Mouse (Mus musculus): ENCODE results near the gene Rnaseh2b.

Rnaseh2b gene

DNA sequence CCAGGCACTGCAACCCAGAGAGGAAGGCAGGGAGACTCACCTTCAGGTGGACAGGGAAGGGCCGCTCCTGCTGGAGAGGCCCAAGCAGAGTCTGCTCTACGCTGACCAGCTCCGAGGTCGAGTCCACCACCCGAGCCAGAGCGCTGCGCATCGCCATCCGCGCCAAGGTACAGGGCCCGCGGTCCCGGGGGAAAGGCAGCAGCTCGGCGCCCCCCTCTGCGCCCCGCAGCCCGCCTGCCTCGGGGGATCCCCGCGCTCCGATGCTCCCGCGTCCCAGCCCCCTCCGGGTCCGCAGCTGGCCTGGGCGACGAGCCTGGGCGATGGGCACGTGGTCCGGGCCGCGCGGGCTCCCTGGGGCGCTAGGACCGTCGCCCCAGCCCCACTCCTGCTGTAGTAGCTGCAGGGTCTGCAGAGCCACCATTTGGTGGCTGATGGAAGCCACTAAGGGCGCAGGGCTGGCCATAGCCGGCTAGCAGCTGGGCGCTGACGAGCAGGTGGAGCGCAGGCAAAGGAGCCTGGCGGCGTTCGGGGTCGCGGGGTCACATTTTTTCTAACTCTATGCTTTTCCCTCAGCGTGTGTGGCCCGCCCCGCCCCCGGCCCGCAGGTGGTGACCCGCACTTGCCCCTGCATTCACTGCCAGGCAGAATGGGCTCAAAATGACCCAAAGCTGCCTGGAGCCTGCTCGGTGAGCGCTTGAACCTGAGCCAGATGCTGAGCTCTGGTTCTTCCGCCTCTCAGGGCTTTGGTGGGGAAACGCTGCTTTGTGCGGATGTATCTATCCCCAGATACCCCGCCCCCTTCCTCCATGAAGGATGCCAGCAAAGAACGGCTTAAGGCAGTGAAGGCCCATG is at the start of gene Rnaseh2b, which contains the start of gene Dleu7:
TSS of gene Rnaseh2b (plus strand) at position 102 of the 852 bp plus-strand sequence.
TSS of gene Dleu7 (minus strand) at position 560 of the 852 bp plus-strand sequence.
- no peak for DNase-seq (ENCODE audit: low spot score in 2 of 2)

- DNase-seq (ENCODE audit: low spot score in 2 of 2): no peak
These were observed 48.9 kb upstream of the Rnaseh2b start for GRCm38 (mm10) chr14:62243530-62243929.

- DNase-seq (ENCODE audit: low spot score in 2 of 2): no peak
These were observed 46.8 kb upstream of the Rnaseh2b start for GRCm38 (mm10) chr14:62245557-62245956.

GRCm38 (mm10) chr14:62248345-62248744 is 44.0 kb upstream of the Rnaseh2b start:
- DNase-seq (ENCODE audit: low spot score in 2 of 2): no peak

- no peak for DNase-seq (ENCODE audit: low spot score in 2 of 2)
These were observed 43.6 kb upstream of the Rnaseh2b start for GRCm38 (mm10) chr14:62248796-62249195.

- DNase-seq (ENCODE audit: low spot score in 2 of 2): no peak
These were observed 43.1 kb upstream of the Rnaseh2b start for GRCm38 (mm10) chr14:62249251-62249650.

GRCm38 (mm10) chr14:62250046-62250445 is 42.3 kb upstream of the Rnaseh2b start:
- DNase-seq (ENCODE audit: low spot score in 2 of 2): no peak

GRCm38 (mm10) chr14:62251999-62252398 is 40.4 kb upstream of the Rnaseh2b start:
- DNase-seq (ENCODE audit: low spot score in 2 of 2): peak; percentile 31 to 50

- no peak for DNase-seq (ENCODE audit: low spot score in 2 of 2)
These were observed 38.0 kb upstream of the Rnaseh2b start for GRCm38 (mm10) chr14:62254371-62254770.

GRCm38 (mm10) chr14:62256066-62256465 is 36.3 kb upstream of the Rnaseh2b start:
- no peak for DNase-seq (ENCODE audit: low spot score in 2 of 2)

DNA sequence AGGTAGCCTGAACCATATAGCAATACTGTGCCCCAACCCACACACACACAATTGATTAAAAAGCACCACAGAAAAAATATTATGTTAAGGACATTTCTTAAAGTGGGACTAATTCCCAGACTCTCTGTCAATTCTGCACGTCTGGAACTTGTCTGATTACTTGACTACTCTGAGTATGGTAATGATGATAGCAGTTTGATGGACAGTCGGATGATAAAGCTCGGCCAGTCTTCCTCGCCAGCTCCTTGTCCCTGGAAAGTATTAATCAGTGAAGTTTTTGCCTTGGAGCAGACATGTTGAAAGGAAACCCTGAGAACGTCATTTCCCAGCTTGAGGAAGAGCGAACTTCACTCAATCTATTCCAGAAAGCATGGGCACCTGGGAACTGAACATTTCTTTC is 34.3 kb upstream of the Rnaseh2b start:
- no peak for DNase-seq (ENCODE audit: low spot score in 2 of 2)

DNA sequence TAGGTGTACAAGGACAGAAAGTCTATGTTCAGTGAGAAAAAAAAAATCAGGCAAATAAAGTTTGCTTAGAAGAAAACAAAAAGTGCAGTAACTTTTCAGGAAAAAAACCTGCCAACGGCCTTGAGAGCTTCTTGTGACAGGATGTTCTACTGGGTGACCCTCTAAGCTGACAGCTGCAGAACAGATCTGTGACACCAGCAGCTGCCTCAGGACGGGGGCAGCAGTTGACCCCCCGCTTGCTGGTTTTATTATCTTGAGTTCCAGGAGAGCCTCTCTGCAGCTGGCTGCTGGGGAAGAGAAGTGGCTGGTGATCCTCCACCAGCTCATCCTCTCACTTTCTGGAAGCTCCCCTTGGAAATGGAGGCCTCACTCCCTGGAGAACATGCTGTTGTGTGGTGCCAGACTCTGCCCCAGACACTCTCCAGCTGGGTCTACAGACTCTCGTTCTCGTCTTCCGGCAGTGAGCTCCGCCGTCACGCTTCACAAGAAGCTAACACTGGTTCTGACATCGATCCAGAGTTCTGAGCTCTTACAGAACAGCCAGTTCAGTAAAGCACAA is 33.3 kb upstream of the Rnaseh2b start:
- DNase-seq (ENCODE audit: low spot score in 2 of 2): no peak

- no peak for DNase-seq (ENCODE audit: low spot score in 2 of 2)
These were observed 21.5 kb upstream of the Rnaseh2b start for GRCm38 (mm10) chr14:62270698-62271396.

DNA sequence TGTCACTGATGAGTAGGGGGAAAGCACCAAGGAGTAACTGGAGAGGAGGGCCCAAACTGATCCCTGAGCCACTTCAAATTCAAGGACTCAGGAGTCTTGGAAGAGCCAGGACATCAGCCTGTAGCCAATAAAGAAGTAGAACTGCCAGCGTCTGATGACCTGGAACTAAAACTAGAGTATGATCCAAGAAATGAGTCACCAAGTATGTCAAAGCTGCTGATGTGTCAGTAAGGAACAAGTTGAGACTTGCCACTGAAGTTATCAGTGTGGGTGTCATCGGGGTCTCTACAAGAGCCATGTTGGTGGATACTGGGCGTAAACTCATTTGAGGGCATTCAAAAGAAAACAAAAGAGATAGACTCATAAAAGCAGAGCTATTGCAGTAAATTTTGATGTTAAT is 18.8 kb upstream of the Rnaseh2b start:
- DNase-seq (ENCODE audit: low spot score in 2 of 2): no peak

DNA sequence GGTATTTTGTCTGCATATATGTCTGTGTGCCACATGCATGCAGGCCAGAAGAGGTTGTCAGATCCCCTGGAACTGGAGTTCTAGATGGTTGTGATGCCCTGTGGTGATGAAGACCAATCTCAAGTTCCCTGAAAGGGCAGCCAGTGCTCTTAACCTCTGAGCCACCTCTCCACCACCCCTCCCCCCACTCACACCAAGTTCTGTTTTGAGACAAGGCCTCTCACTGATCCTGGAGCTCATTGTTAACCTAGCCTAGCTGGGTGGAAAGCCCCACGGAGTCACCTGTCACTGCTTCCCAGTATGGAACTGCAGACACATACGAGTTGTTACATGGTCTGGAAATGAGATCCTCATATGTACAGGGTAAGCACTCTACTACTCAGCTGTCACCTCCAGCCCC is 9.4 kb upstream of the Rnaseh2b start:
- no peak for DNase-seq (ENCODE audit: low spot score in 2 of 2)

- no peak for DNase-seq (ENCODE audit: low spot score in 2 of 2)
These were observed 3.7 kb upstream of the Rnaseh2b start for GRCm38 (mm10) chr14:62288731-62289130.

DNA sequence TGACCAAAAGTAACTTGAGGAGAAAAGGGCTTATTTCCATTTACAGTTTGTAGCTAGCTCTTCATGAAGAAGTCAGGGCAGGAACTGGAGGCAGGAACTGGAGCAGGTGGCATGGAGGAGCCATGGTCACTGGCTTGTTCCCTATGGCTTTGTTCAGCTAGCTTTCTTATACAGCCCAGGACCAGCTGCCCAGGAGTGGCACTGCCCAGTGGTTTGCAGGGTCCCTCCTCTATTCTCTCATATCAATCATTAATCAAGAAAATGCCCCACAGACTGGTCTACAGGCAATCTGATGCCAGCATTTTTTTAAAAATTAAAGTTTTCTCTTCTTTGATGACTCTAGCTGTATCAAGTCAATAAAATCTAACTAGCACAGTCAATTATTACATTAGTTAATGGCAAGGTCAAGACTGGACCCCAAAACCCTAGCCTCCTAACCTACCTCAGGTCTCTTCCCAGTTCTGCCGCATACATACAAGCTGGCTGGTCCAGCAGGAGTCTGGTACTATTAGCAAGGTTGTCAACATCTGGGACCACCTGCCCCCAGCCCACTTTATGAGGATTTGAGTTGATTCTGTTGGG is 892 bp upstream of the Rnaseh2b start:
- no peak for DNase-seq (ENCODE audit: low spot score in 2 of 2)

DNA sequence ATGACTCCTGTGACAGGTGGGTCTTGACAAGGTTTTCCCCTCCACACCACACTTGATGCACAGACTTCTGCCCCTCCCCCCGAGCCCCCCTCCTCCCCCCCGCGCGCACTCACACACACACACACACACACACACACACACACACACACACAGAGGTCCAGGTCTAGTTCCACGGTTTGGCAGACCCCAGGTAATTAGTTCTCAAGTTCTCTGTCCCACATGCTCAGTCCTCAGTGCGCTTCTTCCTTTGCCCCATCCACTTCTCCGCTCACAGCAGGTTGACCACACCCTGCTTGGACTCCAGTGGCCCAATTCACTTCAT is 262 bp upstream of the Rnaseh2b start:
- no peak for DNase-seq (ENCODE audit: low spot score in 2 of 2)

DNA sequence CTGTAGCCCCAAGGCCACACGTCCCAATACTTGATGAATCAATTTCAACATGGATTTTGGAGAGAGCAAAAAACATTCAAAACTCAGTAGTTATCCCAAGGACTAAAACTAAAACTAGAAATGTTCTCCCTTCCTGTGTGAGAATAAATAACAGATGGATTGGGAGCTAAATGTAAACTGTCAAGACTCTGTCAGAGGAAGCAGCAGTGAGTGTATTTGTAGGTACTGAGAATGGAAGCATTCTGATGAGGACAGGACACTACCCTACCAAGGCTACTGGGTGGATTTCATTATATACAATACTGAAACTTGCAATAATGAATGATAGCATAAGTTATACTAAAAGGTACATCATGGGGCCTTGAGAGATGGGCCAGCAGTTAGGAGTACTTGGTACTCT is 6.4 kb downstream of the Rnaseh2b start:
- DNase-seq (ENCODE audit: low spot score in 2 of 2): no peak

- no peak for DNase-seq (ENCODE audit: low spot score in 2 of 2)
These were observed 7.6 kb downstream of the Rnaseh2b start for GRCm38 (mm10) chr14:62300031-62300430.

- no peak for DNase-seq (ENCODE audit: low spot score in 2 of 2)
These were observed 15.2 kb downstream of the Rnaseh2b start for GRCm38 (mm10) chr14:62307555-62307954.

GRCm38 (mm10) chr14:62309026-62309425 is 16.6 kb downstream of the Rnaseh2b start:
- no peak for DNase-seq (ENCODE audit: low spot score in 2 of 2)

Measured in natural killer cell, adult 2 months (primary cell).